Mouse (Mus musculus) hindlimb bud, embryonic 11.5 days (tissue): ENCODE measurements around the gene Fgfr4.
"Not testable (repeated sequence)": the region's sequence is repeated elsewhere in the genome, so short reads cannot be mapped to it uniquely, and the experiment has no call there.

ENCODE experiments used
- DNase-seq: peaks from one replicate; pipeline ENCODE4 v3.0.0-alpha.2; 2012; ENCODE audit warnings: low read depth, low spot score; ENCODE audit errors: extremely low spot score

The Fgfr4 gene

GRCm38 (mm10) chr13:55171517-55172335 lies 19.3 kb downstream of the Fgfr4 start:
- no peak for DNase-seq

DNA sequence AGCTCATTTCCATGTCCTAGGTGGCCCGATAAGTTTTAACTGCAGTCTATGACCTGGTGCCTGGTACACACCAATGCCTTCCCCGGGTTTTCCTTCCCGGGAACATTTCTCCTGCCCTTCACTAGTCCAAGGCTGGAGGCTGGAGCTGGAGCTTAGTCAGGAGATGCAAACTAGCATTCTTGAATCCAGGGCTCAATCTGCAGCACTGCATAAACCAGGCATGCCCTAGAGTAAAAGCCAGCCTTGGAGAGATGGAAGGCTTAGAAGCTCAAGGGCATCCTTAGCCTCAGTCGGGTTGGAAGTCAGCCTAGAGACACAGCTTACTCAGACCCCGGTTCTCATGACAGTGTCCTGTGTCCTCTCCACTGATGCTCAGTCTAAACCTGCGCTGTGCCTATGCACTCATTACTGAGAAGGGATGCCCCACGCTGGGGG lies 19.9 kb downstream of the Fgfr4 start:
- DNase-seq: no peak

DNA sequence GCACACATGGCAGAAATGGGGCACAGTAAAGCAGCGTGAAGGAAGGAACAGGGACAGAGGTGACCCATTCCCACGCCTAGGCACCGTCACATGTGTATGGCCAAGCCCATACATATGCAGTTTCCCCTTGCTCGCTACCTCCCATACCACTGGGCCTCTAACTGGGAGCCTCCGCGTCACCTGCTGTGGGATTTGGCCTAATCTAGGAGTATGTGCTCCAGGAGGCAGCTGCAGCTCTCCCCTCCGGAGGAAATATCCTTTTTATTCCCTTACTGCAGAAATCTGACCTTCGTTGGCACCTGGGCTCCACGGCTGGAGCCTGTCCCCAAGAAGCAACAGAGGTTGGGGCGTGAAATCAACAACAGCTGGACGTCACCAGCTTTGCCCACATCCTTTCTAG lies 21.9 kb downstream of the Fgfr4 start:
- no peak for DNase-seq

DNA sequence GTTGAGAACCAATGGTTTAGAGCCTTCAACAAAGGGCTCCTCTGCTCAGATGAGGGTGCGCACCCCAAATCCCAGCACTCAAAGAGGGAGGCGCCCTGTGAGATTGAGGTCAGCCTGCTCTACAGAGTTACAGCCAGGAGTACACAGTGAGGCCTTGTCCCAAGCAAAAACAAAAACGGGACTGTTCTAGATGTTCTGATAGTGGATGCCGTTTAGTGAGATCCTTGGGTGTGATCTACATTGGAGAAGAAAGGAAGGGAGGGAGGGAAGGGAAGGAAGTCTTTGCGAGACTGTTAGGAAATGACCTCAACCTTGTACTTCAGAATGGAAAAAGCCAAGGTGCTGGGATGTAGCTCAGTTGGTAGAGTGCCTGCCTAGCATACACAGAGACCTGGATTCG lies 23.8 kb downstream of the Fgfr4 start:
- DNase-seq: no peak

DNA sequence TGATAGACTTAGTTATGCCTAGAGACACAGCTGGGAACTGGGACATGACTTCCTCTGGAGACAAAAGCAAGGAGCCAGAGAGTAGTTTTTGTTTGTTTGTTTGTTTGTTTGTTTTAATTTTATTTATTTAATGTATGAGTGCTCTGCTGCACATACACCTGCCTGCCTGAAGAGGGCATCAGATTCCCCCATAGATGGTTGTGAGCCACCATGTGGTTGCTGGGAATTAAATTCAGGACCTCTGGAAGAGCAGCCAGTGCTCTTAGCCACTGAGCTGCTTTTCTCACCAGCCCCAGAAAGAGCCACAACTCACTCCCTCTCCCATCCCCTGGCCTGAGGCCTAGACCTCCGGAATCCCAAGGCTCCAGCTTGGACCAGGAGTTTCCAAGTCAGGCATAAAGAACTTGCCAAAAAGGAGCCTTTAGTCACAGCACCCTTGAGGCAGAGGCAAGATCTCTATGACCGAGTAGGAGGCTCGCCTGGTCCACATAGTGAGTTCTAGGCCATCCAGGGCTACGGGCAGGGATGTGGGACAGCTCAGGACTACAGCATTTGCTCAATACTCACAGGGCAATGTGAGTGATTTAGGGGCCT lies 25.6 kb downstream of the Fgfr4 start:
- DNase-seq: no peak

DNA sequence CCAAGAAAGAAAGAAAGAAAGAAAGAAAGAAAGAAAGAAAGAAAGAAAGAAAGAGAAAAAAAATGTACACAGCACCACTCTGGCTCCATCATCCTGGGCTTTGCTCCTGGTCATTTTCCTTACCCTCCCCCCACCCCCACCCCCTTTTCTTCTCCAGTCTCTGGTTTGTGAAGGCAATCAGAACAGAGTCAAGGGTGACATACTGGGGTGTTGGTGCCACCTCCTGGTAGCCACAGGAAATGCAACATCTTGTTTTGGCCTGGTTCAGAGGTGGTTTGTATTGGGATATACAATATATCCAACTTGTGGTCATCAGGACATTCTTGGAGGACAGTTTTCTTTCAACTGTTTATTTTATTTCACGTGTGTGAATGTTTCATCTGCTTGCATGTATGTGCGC lies 26.1 kb downstream of the Fgfr4 start:
- peak; percentile 58 for DNase-seq

GRCm38 (mm10) chr13:55179591-55179990 lies 27.2 kb downstream of the Fgfr4 start:
- DNase-seq: no peak

- no peak for DNase-seq
Measured at GRCm38 (mm10) chr13:55181786-55182172, 29.3 kb downstream of the Fgfr4 start.

DNA sequence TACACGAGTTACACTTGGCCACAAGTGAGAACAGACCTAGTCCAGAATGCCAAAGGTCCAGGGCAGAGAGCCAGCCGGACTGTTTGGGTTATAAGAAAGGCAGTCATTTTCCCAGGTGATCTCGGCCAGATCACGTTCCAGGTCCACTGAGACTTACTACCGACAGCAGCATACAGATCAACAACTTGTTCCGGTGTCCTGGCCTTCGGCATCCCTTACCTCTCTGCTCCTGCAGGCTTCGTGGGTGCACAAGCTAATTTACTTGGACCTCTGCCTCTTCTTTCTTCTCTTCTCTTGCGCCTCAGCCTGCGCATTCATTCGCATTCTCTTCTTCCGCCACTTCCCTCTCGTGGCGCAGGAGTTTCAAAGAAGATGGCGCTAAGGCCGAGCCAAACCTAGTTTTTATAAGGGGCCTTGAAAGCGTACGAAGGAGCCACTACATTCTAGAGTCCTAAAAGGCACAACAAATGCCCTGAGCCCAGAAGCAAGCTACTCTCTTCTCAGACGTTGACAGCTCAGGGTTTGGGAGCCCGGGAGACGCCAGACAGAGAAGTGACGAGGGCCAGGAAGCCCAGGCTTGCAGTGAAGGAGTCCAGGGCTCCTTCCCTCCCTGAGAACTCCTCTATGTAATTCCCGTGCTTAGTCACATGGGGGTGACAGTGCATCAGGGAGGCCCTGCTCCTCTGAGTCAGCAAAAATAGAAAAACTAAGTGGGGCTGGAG lies 29.9 kb downstream of the Fgfr4 start:
- no peak for DNase-seq

GRCm38 (mm10) chr13:55183382-55183781 lies 30.9 kb downstream of the Fgfr4 start:
- no peak for DNase-seq

GRCm38 (mm10) chr13:55187062-55187461 lies 34.6 kb downstream of the Fgfr4 start:
- DNase-seq: not testable (repeated sequence)

GRCm38 (mm10) chr13:55189531-55190107 lies 37.2 kb downstream of the Fgfr4 start:
- DNase-seq: no peak

- peak; percentile 87 for DNase-seq
Measured at GRCm38 (mm10) chr13:55190121-55190868, 37.9 kb downstream of the Fgfr4 start.

GRCm38 (mm10) chr13:55191535-55191934 lies 39.1 kb downstream of the Fgfr4 start:
- no peak for DNase-seq

- DNase-seq: not testable (repeated sequence)
Measured at GRCm38 (mm10) chr13:55202758-55203157, 50.3 kb downstream of the Fgfr4 start.

DNA sequence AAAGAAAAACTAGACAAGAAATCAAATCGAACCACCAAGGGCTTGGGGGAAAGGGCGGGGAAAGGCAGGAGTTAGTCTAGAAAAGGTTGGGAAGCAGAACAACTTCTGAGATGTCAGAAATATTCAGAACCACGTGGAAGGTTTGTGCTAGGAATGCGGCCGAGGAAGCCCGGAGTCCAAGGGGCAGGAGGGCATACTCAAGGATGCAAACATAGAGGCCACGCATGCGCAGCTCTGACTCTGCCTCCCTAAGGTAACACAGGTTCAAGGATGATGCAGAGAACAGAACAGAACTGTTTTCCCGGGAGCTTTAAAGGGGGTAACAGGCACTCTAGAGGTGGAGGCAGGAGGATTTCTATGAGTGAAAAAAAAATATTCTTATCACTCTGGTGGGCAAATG lies 51.3 kb downstream of the Fgfr4 start:
- DNase-seq: no peak

- DNase-seq: no peak
Measured at GRCm38 (mm10) chr13:55204667-55205389, 52.4 kb downstream of the Fgfr4 start.

GRCm38 (mm10) chr13:55205448-55206205 lies 53.2 kb downstream of the Fgfr4 start:
- no peak for DNase-seq

GRCm38 (mm10) chr13:55208837-55209648 lies 56.6 kb downstream of the Fgfr4 start:
- DNase-seq: no peak
